Mouse (Mus musculus) limb, embryonic 13.5 days (tissue): Measurements from ENCODE around the gene Fbxw7. TPM values are rescaled to one million over a fixed set of nuclear protein-coding genes. Genes with fewer than 3 reads are reported as not detected.

Source experiments
- ATAC-seq: fragments of 200-750 bp; cut with Nextera tagmentation; 2 replicates; pipeline ENCODE4 v1.8.0; 2017; ENCODE audit warnings: low read depth, moderate number of reproducible peaks, moderate TSS enrichment; ENCODE audit not compliant: low FRiP score
- H3K27ac ChIP-seq: fragments of 300-500 bp; sonication (generic); 2 replicates; pipeline ENCODE4 v1.5.1; 2015; ENCODE audit warnings: inconsistent platforms, mild to moderate bottlenecking, moderate library complexity
- H3K27me3 ChIP-seq: fragments of 300-500 bp; sonication (generic); 2 replicates; pipeline ENCODE4 v1.6.1; 2015; ENCODE audit warnings: mild to moderate bottlenecking, inconsistent platforms
- H3K36me3 ChIP-seq: fragments of 300-500 bp; sonication (generic); 2 replicates; pipeline ENCODE4 v1.6.1; 2015; ENCODE audit warnings: inconsistent platforms, mild to moderate bottlenecking, moderate library complexity
- H3K4me1 ChIP-seq: fragments of 300-500 bp; sonication (generic); 2 replicates; pipeline ENCODE4 v1.6.1; 2015; ENCODE audit warnings: inconsistent platforms
- H3K4me2 ChIP-seq: fragments of 300-500 bp; sonication (generic); replicated peaks from 2 replicates; pipeline ENCODE4 v1.6.1; 2015; ENCODE audit warnings: inconsistent platforms, mild to moderate bottlenecking, moderate library complexity
- H3K4me3 ChIP-seq: fragments of 300-500 bp; sonication (generic); 2 replicates; pipeline ENCODE4 v1.5.1; 2015; ENCODE audit warnings: moderate library complexity, mild to moderate bottlenecking, inconsistent platforms
- H3K9ac ChIP-seq: fragments of 300-500 bp; sonication (generic); 2 replicates; pipeline ENCODE4 v1.6.1; 2015; ENCODE audit warnings: mild to moderate bottlenecking, inconsistent platforms
- H3K9me3 ChIP-seq: fragments of 300-500 bp; sonication (generic); 2 replicates; pipeline ENCODE4 v1.6.1; 2016; ENCODE audit warnings: inconsistent platforms
- WGBS: fragments of 180-500 bp; shearing (Covaris S2); methylation state at CpG from one replicate; pipeline ENCODE4 v1.1.7; 2015; 5-methylcytosine and 5-hydroxymethylcytosine counted together
- polyA plus RNA-seq: library from polyadenylated mRNA; unstranded; fragments of >200 nt; fragmentation: Nextera tagmentation; extraction: Ambion mirVana; gene quantifications from 2 replicates; pipeline ENCODE4 v1.2.1, GENCODE M21; 2015

The Fbxw7 gene
- polyA plus RNA-seq, 1 experiment from 2014 or later: 13.3 TPM

DNA sequence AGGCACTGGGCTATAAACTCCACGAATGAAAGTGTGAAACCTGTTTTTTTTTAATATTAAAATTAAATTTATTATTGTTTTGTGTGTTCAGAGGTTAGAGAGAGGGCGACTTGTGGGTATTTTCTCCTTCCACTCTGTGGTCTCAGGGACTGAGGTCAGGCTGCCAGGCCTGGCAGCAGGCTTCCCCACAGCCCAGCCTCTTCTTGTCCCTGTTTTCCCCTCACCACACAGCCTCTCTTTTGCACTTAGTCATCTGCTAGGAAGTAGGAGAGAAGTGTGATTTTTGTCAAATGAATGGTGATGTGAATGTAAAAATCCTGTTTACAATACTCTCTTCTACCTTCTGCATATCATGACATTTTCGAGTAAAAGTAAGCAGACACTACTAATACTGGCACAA lies 7.2 kb upstream of the Fbxw7 start:
- ATAC-seq: no peak

DNA sequence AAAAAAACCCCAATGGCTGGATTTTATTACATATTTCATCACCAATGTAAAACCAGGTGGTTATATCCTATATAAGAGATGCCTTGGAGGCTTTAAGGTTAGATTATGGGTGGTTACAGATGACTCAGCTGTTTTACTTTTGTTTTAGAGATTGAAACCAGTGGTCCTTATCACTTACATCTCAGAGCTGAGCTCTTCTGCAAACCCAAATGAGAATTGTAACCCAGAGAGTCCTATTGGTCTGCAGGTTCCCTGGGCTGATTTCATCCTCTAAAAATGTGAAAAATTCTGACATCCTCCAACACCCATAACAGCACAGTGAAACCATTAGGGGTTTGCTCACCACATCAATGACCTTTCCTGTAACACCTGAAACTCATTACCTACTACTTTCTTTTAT lies 6.2 kb upstream of the Fbxw7 start:
- ATAC-seq: no peak
- H3K27ac ChIP-seq: no peak overlapping the region
- H3K27me3 ChIP-seq: no peaks in the 10 kb centered on the region
- no peaks in the 10 kb centered on the region for H3K9me3 ChIP-seq
- no peak overlapping the region for H3K9ac ChIP-seq
- H3K4me3 ChIP-seq: no peak overlapping the region
- no peaks in the 10 kb centered on the region for H3K36me3 ChIP-seq
- H3K4me2 ChIP-seq: no peak overlapping the region
- H3K4me1 ChIP-seq: peaks cover 11% of the 10 kb centered on the region

More for the DNA sequence above, 7.2 kb upstream of the Fbxw7 start:
- Histone ChIP-seq H3K27ac (no peak overlapping the region), H3K27me3 (no peaks in the 10 kb centered on the region), H3K36me3 (no peaks in the 10 kb centered on the region), H3K4me1 (0 out of 2 replicates have a peak, but pooled peaks cover 2% of the 10 kb centered on the region), H3K4me2 (no peak overlapping the region), H3K9ac (no peak overlapping the region), H3K9me3 (no peaks in the 10 kb centered on the region), H3K4me3 (no peak overlapping the region)
- 63% methylated on average over 3 of the region's 3 CpGs for WGBS

DNA sequence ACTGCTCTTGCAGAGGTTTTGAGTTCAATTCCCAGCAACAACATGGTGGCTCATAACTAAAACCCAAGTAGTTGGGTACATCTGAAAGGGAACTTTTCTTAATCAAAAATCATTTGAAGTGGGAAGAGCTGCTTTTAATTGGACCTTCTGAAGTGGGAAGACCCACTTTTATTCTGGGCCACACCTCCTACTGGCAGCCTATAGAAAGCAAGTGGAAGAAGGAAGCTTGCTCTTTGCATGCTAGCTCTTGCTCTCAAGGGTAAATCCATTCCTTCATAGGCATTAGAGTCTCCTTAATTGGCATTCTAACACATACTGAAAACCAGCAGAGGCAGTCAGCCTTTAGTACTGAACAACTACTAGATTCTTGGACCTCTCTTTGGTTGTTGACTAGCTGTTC lies 4.3 kb upstream of the Fbxw7 start:
- H3K27ac ChIP-seq: no peak overlapping the region
- no peaks in the 10 kb centered on the region for H3K36me3 ChIP-seq
- no peak overlapping the region for H3K4me2 ChIP-seq
- ATAC-seq: no peak
- H3K27me3 ChIP-seq: no peaks in the 10 kb centered on the region
- no peak overlapping the region for H3K4me3 ChIP-seq
- H3K9me3 ChIP-seq: no peaks in the 10 kb centered on the region
- peaks cover 14% of the 10 kb centered on the region for H3K4me1 ChIP-seq
- H3K9ac ChIP-seq: no peak overlapping the region

DNA sequence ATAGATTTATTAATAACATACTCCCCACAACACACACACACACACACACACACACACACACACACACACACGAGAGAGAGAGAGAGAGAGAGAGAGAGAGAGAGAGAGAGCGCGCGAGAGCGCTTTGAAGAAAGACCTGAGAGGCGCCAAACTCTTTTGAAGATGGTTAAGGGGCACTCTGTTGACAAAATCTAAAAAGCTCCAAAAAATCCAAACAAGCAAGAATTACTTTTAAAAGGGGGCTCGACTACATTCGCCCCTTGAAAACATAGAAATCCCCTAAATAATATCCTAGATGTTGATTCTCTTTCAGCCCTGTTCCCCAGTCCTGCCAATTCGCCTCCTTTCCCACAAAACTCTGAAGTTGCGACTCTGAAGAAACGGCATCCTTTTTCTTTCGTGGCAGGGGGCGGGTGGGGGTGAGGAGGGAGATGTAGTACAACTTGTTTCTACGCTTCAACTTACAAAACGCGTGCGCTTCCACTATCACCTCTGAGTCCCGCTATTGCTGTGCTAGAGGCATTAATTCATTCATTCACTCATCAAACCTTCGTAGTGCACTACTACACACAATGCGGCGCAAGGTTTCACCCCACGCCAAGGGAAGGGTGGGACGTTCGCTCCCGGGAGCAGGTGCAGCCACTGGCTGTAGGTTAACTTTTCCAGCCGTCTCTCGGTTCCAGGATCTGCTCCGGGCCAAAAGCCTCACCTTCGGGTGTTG lies 1.5 kb upstream of the Fbxw7 start:
- H3K27me3 ChIP-seq: no peaks in the 10 kb centered on the region
- no peaks in the 10 kb centered on the region for H3K9me3 ChIP-seq
- peak overlapping the region; percentile 81 for H3K9ac ChIP-seq
- peak overlapping the region; percentile 78 for H3K27ac ChIP-seq
- H3K4me3 ChIP-seq: peak overlapping the region; percentile 97
- under 1% methylated on average over 29 of the region's 29 CpGs for WGBS
- peak overlapping the region; percentile 87 for H3K4me2 ChIP-seq
- peak; percentile 30 for ATAC-seq
- peaks cover 2% of the 10 kb centered on the region; the same call in 1 of the 2 replicates for H3K36me3 ChIP-seq
- peaks cover 25% of the 10 kb centered on the region for H3K4me1 ChIP-seq

DNA sequence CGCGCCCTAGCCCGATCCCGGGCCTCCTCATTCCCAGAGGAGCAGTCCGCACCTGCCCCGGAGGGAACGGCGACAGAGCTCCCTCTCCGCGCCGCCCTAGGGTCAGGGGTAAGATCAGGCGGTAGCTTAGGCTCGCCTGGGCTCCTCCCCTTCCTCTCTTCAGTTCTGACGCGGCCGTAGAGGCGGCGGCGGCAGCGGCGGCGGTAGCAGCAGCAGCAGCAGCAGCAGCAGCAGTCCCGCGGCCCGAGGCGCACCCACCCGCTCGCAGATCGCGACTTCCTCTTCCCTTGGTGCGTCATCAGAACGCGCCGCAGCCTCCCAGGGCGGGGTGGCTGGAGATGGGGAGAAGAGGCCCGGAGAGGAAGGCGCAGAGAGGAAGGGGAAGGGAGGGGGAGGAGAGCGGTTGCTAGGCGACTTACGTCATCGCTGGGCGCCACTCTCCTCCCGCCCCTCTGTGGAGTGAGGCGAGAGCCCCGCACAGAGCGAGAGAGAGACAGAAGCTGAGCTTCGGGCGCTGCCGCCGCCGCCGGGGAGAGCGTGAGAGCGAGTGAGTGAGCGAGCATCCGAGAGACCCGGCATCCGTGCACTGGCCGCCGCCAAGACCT lies 809 bp upstream of the Fbxw7 start:
- Histone ChIP-seq H3K36me3 (peaks cover 5% of the 10 kb centered on the region; the same call in 1 of the 2 replicates), H3K4me2 (peak overlapping the region; percentile 98), H3K27me3 (no peaks in the 10 kb centered on the region), H3K4me3 (peak overlapping the region; percentile 97), H3K27ac (peak overlapping the region; percentile 94), H3K9ac (peak overlapping the region; percentile 91), H3K4me1 (peaks cover 25% of the 10 kb centered on the region), H3K9me3 (no peaks in the 10 kb centered on the region)
- under 1% methylated on average over 53 of the region's 60 CpGs for whole genome bisulfite sequencing
- ATAC-seq: peak; percentile 98

DNA sequence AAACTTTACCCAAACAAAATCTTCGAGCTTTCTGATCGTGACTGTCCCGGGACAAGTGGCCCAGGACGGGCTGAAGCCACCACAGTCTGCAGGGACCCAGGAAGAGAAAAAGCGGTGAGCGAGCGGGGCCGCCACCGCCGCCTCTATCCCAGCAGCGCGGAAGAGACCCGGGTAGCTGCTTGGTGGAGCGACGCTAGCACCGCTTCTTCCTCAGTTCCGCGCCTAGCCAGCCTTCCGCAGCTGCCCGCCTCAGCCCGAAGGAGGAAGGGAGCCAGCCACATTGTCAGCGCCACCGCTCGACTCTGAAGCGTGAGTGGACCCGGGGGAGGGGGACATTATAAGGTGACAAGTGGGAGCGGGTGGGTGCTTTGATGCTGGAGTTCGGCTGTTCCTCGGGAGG lies 393 bp downstream of the Fbxw7 start:
- Histone ChIP-seq H3K36me3 (peaks cover 5% of the 10 kb centered on the region; the same call in 1 of the 2 replicates), H3K4me3 (peak overlapping the region; percentile 97), H3K4me1 (peaks cover 25% of the 10 kb centered on the region), H3K27me3 (no peaks in the 10 kb centered on the region), H3K27ac (peak overlapping the region; percentile 94; the same call in 1 of the 2 replicates), H3K9ac (peak overlapping the region; percentile 91), H3K9me3 (no peaks in the 10 kb centered on the region), H3K4me2 (peak overlapping the region; percentile 98)
- no peak for ATAC-seq
- WGBS: 0% methylated on average over 29 of the region's 29 CpGs

DNA sequence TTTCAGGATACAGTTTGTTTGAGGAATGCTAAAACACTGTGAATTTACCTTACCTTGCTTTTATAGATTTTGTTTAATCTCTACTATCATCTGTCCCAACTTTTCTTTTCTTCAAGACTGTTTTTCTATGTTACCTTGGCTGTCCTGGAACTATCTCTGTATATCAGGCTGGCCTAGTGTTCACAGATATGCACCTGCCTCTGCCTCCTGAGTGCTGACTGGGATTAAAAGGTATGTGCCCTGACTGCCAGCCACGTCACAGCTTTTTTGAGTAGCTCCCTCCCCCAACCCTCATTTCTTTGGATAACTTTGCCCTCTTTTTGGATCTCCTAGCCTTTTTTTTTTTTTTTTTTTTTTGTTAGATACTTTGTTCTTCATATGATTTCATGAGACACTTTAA lies 1.9 kb downstream of the Fbxw7 start:
- Histone ChIP-seq H3K4me2 (no peak overlapping the region), H3K4me3 (no peak overlapping the region), H3K36me3 (peaks cover 5% of the 10 kb centered on the region; the same call in 1 of the 2 replicates), H3K27me3 (no peaks in the 10 kb centered on the region), H3K9ac (no peak overlapping the region), H3K4me1 (peaks cover 25% of the 10 kb centered on the region), H3K9me3 (no peaks in the 10 kb centered on the region), H3K27ac (no peak overlapping the region)
- WGBS: 68% methylated on average over 1 of the region's 1 CpGs
- no peak for ATAC-seq

DNA sequence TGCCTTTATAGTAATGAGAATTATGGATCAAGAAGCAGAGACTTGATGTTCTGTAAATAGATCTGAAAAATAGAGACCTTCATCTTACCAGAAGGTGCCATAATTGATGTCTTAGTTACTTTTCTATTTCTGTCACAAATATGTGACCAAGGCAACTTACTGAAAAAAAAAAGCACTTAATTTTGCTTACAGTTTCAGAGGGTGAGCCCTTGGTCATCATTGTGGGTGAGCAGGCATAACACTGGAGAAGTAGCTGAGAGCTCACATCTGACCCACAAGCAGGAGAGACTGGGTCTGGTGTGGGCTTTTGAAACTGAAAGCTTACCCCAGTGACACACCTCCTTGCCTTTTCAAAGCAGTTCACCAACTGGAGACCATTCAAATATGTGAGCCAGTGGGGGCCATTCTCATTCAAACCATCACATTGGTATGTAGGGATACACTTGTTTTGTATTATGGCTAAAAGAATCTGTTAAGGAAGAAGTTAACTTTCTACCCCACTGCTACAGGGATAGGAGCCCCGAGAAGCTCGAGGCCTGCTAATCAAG lies 5.7 kb downstream of the Fbxw7 start:
- H3K4me1 ChIP-seq: peaks cover 12% of the 10 kb centered on the region
- no peaks in the 10 kb centered on the region for H3K27me3 ChIP-seq
- H3K9ac ChIP-seq: no peak overlapping the region
- H3K9me3 ChIP-seq: no peaks in the 10 kb centered on the region
- no peak for ATAC-seq
- 73% methylated on average over 2 of the region's 2 CpGs for WGBS
- H3K4me3 ChIP-seq: no peak overlapping the region
- H3K4me2 ChIP-seq: no peak overlapping the region
- H3K27ac ChIP-seq: no peak overlapping the region
- peaks cover 5% of the 10 kb centered on the region; the same call in 1 of the 2 replicates for H3K36me3 ChIP-seq

DNA sequence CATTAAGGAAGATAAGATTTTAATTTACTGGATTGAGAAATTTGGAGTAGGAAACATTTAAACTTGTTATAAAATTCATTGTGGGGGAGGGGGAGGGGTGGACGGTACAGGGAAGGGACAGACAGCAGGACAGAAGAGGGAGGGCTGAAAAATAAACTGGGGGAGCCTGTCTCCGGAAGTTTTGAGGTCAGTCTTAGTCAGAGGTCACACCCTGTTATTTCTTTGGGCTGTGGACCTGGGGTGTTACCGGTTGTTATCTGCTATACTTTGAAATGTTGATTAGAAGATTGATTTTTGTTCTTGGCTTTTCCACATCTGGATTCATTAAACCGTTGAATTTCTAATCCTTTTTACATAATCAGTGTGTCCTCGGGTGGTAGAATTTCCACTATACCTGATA lies 10.9 kb downstream of the Fbxw7 start:
- no peak for ATAC-seq
- H3K9me3 ChIP-seq: no peaks in the 10 kb centered on the region
- no peaks in the 10 kb centered on the region for H3K4me1 ChIP-seq
- H3K27ac ChIP-seq: no peak overlapping the region
- H3K36me3 ChIP-seq: no peaks in the 10 kb centered on the region
- H3K27me3 ChIP-seq: no peaks in the 10 kb centered on the region
- no peak overlapping the region for H3K4me2 ChIP-seq
- H3K9ac ChIP-seq: no peak overlapping the region
- 56% methylated on average over 5 of the region's 5 CpGs for WGBS
- no peak overlapping the region for H3K4me3 ChIP-seq

DNA sequence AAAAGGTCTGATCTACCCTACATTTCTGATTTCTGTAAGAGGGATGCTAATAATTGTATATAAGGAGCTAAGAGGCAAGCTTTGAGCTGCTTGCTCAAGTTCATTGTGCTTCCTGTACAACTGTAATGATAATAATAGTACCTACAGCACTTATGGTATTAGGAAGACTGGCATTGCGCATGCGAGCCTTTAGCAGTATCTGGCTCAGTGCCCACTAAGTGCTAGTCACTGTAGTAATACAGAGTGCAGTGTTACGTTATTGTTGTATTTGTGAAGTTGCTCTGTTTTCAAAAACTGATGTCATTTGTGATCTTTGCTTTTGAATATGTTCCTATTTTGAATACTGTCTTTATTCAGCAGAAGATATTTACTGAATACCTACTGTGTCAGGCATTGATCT lies 11.3 kb downstream of the Fbxw7 start:
- no peak for ATAC-seq
- Histone ChIP-seq H3K9ac (no peak overlapping the region), H3K27me3 (no peaks in the 10 kb centered on the region), H3K36me3 (no peaks in the 10 kb centered on the region), H3K27ac (no peak overlapping the region), H3K9me3 (no peaks in the 10 kb centered on the region), H3K4me2 (no peak overlapping the region), H3K4me3 (no peak overlapping the region), H3K4me1 (no peaks in the 10 kb centered on the region)
- 83% methylated on average over 3 of the region's 3 CpGs for WGBS

DNA sequence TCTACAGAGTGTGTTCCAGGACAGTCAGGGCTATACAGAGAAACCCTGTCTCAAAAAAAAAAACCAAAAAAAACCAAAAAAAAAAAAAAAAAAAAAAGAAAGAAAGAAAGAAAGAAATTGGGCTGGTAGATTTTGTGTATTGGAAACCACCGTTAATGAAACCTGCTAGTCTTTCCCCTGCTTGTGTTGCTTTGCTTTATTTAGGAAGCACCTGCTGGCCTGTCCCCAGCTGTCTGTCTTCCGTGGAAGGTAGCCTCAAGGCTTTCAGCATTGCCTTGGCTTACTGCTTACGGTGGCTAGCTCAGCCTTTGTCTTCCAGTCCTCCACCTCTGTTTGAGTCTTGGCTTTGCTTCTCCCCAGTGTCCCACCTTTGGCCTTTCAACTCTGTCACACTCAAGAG lies 11.9 kb downstream of the Fbxw7 start:
- Histone ChIP-seq H3K4me1 (no peaks in the 10 kb centered on the region), H3K36me3 (no peaks in the 10 kb centered on the region), H3K9ac (no peak overlapping the region), H3K9me3 (no peaks in the 10 kb centered on the region), H3K4me2 (no peak overlapping the region), H3K4me3 (no peak overlapping the region), H3K27me3 (no peaks in the 10 kb centered on the region), H3K27ac (no peak overlapping the region)
- no peak for ATAC-seq
- 80% methylated on average over 3 of the region's 3 CpGs for WGBS

DNA sequence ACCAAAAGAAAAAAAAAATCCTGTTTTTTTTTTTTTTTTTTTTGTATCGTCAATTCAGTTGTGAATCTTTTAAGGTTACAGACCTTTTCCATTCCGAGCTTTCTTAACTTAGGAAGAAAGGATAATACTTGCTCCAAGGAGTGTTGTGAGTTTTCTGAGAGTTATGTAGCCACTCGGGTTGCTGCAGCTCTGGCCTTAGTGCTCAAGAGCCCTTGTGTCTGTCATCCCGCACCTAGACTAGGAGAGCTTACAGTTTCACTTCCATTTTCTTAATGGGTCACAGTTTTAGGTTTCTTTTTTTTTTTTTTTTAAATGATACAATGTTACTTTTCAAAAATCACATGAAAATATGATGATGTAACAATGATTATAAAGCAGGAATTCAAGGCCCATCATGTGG lies 12.5 kb downstream of the Fbxw7 start:
- ATAC-seq: no peak
- Histone ChIP-seq H3K4me2 (no peak overlapping the region), H3K9me3 (no peaks in the 10 kb centered on the region), H3K27me3 (no peaks in the 10 kb centered on the region), H3K9ac (no peak overlapping the region), H3K36me3 (no peaks in the 10 kb centered on the region), H3K27ac (no peak overlapping the region), H3K4me3 (no peak overlapping the region), H3K4me1 (no peaks in the 10 kb centered on the region)
- 87% methylated on average over 4 of the region's 4 CpGs for WGBS
